Mouse (Mus musculus): Measurements from ENCODE around the gene Klhl31. TPM values are rescaled to one million over a fixed set of nuclear protein-coding genes. Genes with fewer than 3 reads are reported as not detected.

Klhl31 gene
- 0.33 and 0.54 TPM in 2 replicates for polyA plus RNA-seq (2014; fragmentation: Nextera tagmentation; extraction: Ambion mirVana)

DNA sequence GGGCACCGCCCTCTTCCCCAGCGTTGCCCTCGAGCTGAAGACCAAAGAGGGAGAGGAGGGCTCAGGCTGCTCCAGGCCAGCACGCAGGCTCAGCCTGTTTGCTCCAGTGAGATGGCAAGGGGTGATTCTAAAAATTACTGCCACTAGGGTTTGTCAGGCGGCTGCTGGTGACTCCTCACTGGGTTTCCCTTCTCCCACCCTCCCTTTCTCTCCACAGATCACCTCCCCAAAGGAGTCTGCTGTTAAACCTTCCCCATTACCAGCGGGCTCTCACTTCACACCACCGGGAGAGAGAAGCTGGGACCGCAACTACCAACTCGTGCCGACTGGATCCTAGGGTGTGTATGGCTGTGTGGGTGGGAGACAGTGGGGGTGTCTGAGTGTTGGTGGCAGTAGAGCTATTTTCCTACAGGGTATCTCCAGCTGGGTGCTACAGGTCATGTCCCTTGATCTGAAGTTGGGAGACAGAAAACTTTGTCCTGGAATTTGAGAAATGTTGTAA, at the start of gene Klhl31:
Klhl31 (plus strand) TSS at position 51 of the 502 bp plus-strand sequence.
- peak; percentile 56; the same call in 1 of the 2 replicates for ATAC-seq (ENCODE audit: insufficient read depth)
- H3K27me3 ChIP-seq (ENCODE audit: insufficient read depth, low read length) = no peaks in the 10 kb centered on the region
- no peak for TF ChIP-seq CTCF (IDR thresholded peaks at IDR 0.05; ENCODE audit: low read depth)
- H3K27ac ChIP-seq (ENCODE audit: low read depth) = no peak within 1 kb of the TSS; the same call in 1 of the 2 replicates
- H3K4me2 ChIP-seq = peak within 1 kb of the TSS; percentile 34; the same call in 1 of the 2 replicates
- peak; percentile 20 for DNase-seq
- H3K4me3 ChIP-seq (ENCODE audit: low read depth, low read length) = no peak within 1 kb of the TSS
- 0 out of 2 replicates have a peak, but pooled peaks cover 3% of the 10 kb centered on the region for H3K4me1 ChIP-seq (ENCODE audit: insufficient read depth)
- no peaks in the 10 kb centered on the region for H3K36me3 ChIP-seq (ENCODE audit: insufficient read depth)
- H3K9me3 ChIP-seq (ENCODE audit: low read depth, low read length) = no peaks in the 10 kb centered on the region
- WGBS = 19% methylated on average over 10 of the region's 10 CpGs
- H3K9ac ChIP-seq = no peak within 1 kb of the TSS

DNA sequence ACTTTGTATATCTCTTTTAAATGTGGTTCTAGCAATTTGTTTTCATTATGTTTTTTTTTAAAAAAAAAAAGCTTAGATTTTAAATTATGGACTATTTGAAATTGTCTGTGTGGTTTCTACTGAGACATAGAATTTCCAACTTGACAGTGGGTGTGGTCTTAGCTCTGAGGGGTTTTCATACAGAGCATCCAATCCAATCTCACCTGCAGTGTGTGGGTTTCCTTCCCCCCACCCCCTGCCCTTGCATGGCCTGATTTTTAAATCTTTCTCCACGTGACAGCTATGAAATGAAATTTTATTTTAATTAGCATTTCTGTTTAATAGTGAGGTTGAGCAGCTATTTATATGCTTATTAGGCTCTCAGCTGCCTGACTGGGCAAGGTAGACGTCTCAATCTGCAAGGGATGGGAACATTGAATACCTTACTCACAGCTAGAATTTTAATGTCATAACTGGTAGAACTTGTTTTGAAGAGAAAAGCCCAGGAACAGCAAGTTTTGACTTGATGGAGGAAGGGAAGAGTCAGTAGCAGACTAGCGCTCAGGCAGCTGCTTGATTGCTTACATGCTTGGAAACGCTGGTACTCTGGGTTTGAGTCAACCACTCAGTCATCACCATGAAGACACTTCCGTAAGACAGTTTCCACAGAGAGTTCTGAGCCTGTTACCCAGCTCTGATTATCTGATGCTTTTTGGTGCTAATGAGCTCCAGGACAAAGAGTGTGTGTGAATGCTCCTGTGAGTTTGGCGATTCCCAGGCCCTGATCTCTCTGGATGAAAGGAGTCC, 49.3 kb upstream of the Klhl31 start:
- no peak for ATAC-seq (ENCODE audit: insufficient read depth)
- Histone ChIP-seq H3K9me3 (ENCODE audit: low read depth, low read length) (no peaks in the 10 kb centered on the region), H3K4me2 (no peak overlapping the region), H3K27me3 (ENCODE audit: insufficient read depth, low read length) (no peaks in the 10 kb centered on the region), H3K4me3 (ENCODE audit: low read depth, low read length) (no peak overlapping the region), H3K4me1 (ENCODE audit: insufficient read depth) (no peaks in the 10 kb centered on the region), H3K36me3 (ENCODE audit: insufficient read depth) (no peaks in the 10 kb centered on the region), H3K9ac (no peak overlapping the region), H3K27ac (ENCODE audit: low read depth) (no peak overlapping the region)
- no peak for TF ChIP-seq CTCF (IDR thresholded peaks at IDR 0.05; ENCODE audit: low read depth)
- WGBS = 63% methylated on average over 6 of the region's 6 CpGs
- DNase-seq = no peak

DNA sequence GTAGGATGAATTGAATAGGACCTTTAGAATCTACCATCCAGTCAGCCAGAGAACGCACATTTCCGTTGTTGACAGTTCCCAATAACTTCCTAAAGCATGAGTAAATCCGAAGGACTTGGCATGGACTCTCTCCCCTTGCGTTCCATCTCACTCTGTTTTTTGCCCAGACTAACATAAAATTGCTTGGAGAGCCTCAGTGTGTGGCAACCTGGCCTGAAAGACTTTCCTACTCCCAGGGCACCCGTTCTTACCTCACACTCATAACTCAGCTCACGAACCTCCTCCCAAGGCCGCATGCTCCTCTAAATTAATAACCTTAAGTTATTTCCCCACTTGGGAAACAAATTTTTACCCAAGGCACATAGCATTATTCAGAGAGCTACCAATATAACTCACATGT, 48.7 kb upstream of the Klhl31 start:
- no peak overlapping the region for H3K4me3 ChIP-seq (ENCODE audit: low read depth, low read length)
- ATAC-seq (ENCODE audit: insufficient read depth) (no peak), DNase-seq (no peak)
- H3K36me3 ChIP-seq (ENCODE audit: insufficient read depth) = no peaks in the 10 kb centered on the region
- H3K27ac ChIP-seq (ENCODE audit: low read depth) = no peak overlapping the region
- no peaks in the 10 kb centered on the region for H3K4me1 ChIP-seq (ENCODE audit: insufficient read depth)
- no peak overlapping the region for H3K4me2 ChIP-seq
- TF ChIP-seq CTCF (IDR thresholded peaks at IDR 0.05; ENCODE audit: low read depth) = no peak
- WGBS = 87% methylated on average over 7 of the region's 7 CpGs
- no peak overlapping the region for H3K9ac ChIP-seq
- no peaks in the 10 kb centered on the region for H3K27me3 ChIP-seq (ENCODE audit: insufficient read depth, low read length)
- H3K9me3 ChIP-seq (ENCODE audit: low read depth, low read length) = no peaks in the 10 kb centered on the region

DNA sequence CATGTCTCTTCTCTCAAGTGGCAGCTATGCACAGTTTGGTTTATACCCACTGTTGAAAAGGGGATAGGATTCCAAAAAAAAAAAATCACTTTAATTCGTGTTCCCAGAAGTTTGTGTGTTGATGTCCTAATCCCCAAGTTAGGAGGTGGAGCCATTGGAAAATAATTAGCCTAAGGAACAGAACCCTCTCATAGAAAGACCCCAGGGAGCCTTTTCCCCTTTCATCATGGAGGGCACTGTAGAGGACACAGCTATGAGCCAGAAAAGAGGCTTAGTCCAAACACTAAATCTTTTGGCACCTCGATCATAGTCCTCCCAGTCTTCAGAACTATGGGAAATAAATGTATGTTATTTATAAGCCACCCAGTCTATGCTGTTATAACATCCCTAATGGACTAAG, 46.8 kb upstream of the Klhl31 start:
- Histone ChIP-seq H3K9ac (no peak overlapping the region), H3K27me3 (ENCODE audit: insufficient read depth, low read length) (no peaks in the 10 kb centered on the region), H3K4me2 (no peak overlapping the region), H3K9me3 (ENCODE audit: low read depth, low read length) (no peaks in the 10 kb centered on the region), H3K4me1 (ENCODE audit: insufficient read depth) (no peaks in the 10 kb centered on the region), H3K4me3 (ENCODE audit: low read depth, low read length) (no peak overlapping the region), H3K27ac (ENCODE audit: low read depth) (no peak overlapping the region), H3K36me3 (ENCODE audit: insufficient read depth) (no peaks in the 10 kb centered on the region)
- no peak for DNase-seq
- 33% methylated on average over 2 of the region's 2 CpGs for WGBS
- no peak for TF ChIP-seq CTCF (IDR thresholded peaks at IDR 0.05; ENCODE audit: low read depth)
- ATAC-seq (ENCODE audit: insufficient read depth) = no peak

DNA sequence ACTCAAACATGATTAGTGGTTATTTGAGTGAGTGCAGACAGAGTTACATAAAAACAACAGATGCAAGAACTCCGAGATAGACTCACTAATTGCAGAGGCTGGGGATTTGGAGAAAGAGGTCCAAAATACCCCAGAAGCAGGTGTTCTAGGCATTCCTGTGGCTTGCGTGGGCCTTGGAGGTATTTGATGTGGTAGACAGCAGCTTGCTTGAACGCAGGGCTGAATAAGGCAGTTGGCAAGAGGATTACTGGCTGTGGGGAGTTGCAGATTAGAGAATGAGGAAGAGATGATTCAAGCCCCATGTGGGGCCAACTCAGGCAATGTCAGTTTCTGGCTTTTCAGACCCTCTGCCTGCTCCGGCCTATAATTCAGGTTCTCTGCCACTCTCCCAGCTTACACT, 43.9 kb upstream of the Klhl31 start:
- 50% methylated on average over 4 of the region's 4 CpGs for WGBS

DNA sequence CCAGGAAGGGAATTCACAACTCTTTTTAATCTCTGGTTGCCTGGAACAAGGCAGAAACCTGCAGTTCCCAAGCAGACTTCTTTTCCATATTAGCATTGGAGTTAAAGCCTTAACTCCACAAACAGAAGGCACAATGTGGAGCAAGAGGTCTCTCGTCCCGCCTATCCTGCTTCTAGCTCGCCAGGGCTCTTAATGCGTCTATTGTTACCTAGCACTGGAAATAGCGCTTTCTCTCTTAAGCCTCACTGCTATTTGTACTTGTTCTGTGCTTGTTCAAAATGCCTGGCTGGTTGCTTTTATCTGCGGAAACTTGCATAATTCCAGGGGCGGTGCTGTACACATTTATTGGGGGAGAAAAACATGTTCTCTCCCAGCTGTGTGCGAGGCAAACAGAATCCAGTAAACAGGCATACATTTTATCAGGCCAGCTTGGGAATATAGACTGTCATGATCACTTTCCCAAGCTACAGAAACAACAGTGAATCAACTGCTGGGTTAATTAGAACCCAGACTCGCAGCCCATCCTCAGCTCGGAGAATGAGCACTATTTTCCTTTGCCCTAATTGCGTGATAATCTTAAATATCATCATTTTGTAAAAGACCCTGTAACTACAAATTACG, 41.2 kb upstream of the Klhl31 start:
- Histone ChIP-seq H3K9ac (no peak overlapping the region), H3K27me3 (ENCODE audit: insufficient read depth, low read length) (no peaks in the 10 kb centered on the region), H3K9me3 (ENCODE audit: low read depth, low read length) (no peaks in the 10 kb centered on the region), H3K36me3 (ENCODE audit: insufficient read depth) (no peaks in the 10 kb centered on the region), H3K4me3 (ENCODE audit: low read depth, low read length) (no peak overlapping the region), H3K4me2 (no peak overlapping the region), H3K27ac (ENCODE audit: low read depth) (no peak overlapping the region), H3K4me1 (ENCODE audit: insufficient read depth) (no peaks in the 10 kb centered on the region)
- DNase-seq (peak; percentile 50), ATAC-seq (ENCODE audit: insufficient read depth) (no peak)
- TF ChIP-seq CTCF (IDR thresholded peaks at IDR 0.05; ENCODE audit: low read depth) = no peak
- 58% methylated on average over 12 of the region's 12 CpGs for WGBS

More for the DNA sequence above, 43.9 kb upstream of the Klhl31 start:
- ATAC-seq (ENCODE audit: insufficient read depth) (no peak), DNase-seq (no peak)
- no peak overlapping the region for H3K4me2 ChIP-seq
- no peaks in the 10 kb centered on the region for H3K9me3 ChIP-seq (ENCODE audit: low read depth, low read length)
- TF ChIP-seq CTCF (IDR thresholded peaks at IDR 0.05; ENCODE audit: low read depth) = no peak
- H3K27ac ChIP-seq (ENCODE audit: low read depth) = no peak overlapping the region
- no peaks in the 10 kb centered on the region for H3K36me3 ChIP-seq (ENCODE audit: insufficient read depth)
- no peaks in the 10 kb centered on the region for H3K4me1 ChIP-seq (ENCODE audit: insufficient read depth)
- no peak overlapping the region for H3K9ac ChIP-seq
- no peaks in the 10 kb centered on the region for H3K27me3 ChIP-seq (ENCODE audit: insufficient read depth, low read length)
- no peak overlapping the region for H3K4me3 ChIP-seq (ENCODE audit: low read depth, low read length)

DNA sequence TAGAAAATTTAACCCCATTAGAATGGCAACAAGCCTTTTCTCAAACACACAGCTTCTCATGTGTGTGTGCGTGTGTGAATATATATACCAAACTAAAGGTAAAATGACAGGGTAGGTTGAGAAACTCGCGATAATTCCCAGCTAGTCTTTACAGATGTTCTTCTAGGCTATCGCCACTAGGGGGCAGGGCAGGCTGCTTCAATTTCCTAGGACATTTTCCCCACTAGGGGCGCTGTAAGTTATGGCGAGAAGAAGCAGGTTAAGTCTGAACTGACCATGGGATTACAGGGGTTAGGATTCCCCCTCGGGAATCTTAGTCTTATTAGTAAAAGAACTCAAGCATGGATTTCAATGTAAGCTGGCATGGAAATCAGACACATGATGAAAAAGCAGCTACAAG, 39.9 kb upstream of the Klhl31 start:
- no peak overlapping the region for H3K4me2 ChIP-seq
- TF ChIP-seq CTCF (IDR thresholded peaks at IDR 0.05; ENCODE audit: low read depth) = peak; percentile 99
- peak; percentile 91 for DNase-seq

More for the DNA sequence above, 39.9 kb upstream of the Klhl31 start:
- ATAC-seq (ENCODE audit: insufficient read depth) = no peak
- H3K27me3 ChIP-seq (ENCODE audit: insufficient read depth, low read length) = no peaks in the 10 kb centered on the region
- H3K9ac ChIP-seq = no peak overlapping the region
- 32% methylated on average over 7 of the region's 7 CpGs for WGBS
- no peaks in the 10 kb centered on the region for H3K9me3 ChIP-seq (ENCODE audit: low read depth, low read length)
- no peaks in the 10 kb centered on the region for H3K4me1 ChIP-seq (ENCODE audit: insufficient read depth)
- H3K36me3 ChIP-seq (ENCODE audit: insufficient read depth) = no peaks in the 10 kb centered on the region
- H3K27ac ChIP-seq (ENCODE audit: low read depth) = no peak overlapping the region
- H3K4me3 ChIP-seq (ENCODE audit: low read depth, low read length) = no peak overlapping the region
